Mouse (Mus musculus) mature B cell (primary cell): ENCODE results near the gene Mid1.
"Not testable (repeated sequence)": the region's sequence is repeated elsewhere in the genome, so short reads cannot be mapped to it uniquely, and the experiment has no call there.

ENCODE experiments used
- in situ Hi-C: fragments of 300-500 bp; cut with MboI; formaldehyde crosslinking; loops from 2 replicates; pipeline ENCODE4 v1.14.3; 2019

Mid1 gene

DNA sequence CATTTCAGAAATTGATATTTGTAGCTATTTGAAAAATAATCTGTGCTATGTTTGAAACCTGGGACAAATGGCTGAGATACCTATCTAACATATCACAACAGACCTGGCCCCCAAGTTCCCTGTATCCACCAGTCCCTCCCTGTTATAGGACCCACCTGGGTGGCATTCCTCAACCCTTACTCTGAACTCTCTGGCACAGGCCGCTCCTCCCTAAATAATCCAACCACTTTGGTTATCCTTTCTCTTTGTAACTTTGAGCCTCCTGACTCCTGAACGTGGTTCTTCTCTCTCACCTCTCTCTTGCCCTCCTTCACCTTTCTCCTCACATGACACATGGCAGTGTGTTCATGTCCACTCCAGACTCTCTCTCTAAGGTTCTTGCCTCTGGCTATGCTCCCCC lies 287.1 kb downstream of the Mid1 start:
- in situ Hi-C loops: not testable (repeated sequence)

- in situ Hi-C loops: not testable (repeated sequence)
Observed at GRCm38 (mm10) chrX:169972791-169973494, 287.9 kb downstream of the Mid1 start.

- in situ Hi-C loops: not testable (repeated sequence)
Observed at GRCm38 (mm10) chrX:169973806-169974205, 288.8 kb downstream of the Mid1 start.

DNA sequence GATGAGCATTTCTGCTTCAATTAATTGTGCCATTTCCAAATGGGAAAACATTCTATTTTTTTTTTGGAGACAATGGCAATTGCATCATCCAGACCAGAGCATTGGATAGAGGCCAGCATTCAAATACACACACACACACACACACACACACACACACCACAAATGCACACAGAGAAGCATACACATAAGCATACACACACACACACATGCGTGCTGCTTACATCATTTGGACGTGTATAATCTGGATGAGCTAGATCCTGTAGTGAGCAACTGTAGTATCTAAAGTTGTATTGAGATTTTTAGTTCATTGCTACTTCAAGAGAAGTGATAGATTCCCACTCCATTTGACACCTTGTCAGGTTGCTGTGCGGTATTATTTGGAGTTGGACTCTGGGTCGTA lies 289.5 kb downstream of the Mid1 start:
- in situ Hi-C loops: not testable (repeated sequence)

DNA sequence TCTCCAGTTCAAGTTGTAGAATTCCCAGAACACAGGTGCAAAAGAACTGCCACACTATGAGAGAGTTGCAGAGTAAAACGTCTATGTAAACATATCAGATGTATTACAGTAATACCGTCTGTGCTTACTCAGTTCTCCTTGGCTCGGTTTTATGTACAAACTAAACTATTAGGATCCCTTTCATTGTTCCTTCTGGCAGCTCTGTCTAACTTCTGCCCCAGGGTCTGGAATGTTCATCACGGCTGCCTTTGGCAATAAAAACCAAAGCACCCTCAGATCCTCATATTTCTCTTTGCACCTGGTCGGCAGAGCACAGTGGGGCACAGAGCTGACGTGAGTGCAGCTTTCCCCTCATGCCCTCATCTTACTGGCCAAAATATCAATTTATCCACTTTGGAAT lies 290.0 kb downstream of the Mid1 start:
- in situ Hi-C loops: not testable (repeated sequence)

DNA sequence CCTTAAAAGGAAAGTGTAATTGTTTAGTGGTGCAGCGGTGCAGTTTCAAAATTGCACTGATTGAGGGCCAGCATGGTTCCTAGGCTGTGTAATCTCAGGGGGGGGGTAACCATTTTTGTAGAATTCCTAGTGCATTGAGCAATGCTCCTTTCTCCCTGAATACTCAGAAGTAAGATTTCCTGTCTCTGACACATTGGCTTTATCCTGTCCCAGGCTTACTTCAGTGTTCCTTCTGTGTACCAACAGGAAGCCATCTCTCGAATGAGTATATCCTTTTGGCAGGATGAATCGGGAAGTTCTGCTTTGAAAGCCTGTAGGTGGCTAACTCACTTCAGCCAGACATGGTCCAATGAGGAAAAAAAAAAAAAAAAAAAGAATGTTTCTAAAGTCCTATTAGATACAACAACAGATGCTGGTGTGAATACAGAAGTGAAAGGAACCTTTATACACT lies 290.7 kb downstream of the Mid1 start:
- in situ Hi-C loops: not testable (repeated sequence)

- in situ Hi-C loops: not testable (repeated sequence)
Observed at GRCm38 (mm10) chrX:169976340-169976739, 291.3 kb downstream of the Mid1 start.

GRCm38 (mm10) chrX:169977856-169978435 lies 292.9 kb downstream of the Mid1 start:
- in situ Hi-C loops: not testable (repeated sequence)

DNA sequence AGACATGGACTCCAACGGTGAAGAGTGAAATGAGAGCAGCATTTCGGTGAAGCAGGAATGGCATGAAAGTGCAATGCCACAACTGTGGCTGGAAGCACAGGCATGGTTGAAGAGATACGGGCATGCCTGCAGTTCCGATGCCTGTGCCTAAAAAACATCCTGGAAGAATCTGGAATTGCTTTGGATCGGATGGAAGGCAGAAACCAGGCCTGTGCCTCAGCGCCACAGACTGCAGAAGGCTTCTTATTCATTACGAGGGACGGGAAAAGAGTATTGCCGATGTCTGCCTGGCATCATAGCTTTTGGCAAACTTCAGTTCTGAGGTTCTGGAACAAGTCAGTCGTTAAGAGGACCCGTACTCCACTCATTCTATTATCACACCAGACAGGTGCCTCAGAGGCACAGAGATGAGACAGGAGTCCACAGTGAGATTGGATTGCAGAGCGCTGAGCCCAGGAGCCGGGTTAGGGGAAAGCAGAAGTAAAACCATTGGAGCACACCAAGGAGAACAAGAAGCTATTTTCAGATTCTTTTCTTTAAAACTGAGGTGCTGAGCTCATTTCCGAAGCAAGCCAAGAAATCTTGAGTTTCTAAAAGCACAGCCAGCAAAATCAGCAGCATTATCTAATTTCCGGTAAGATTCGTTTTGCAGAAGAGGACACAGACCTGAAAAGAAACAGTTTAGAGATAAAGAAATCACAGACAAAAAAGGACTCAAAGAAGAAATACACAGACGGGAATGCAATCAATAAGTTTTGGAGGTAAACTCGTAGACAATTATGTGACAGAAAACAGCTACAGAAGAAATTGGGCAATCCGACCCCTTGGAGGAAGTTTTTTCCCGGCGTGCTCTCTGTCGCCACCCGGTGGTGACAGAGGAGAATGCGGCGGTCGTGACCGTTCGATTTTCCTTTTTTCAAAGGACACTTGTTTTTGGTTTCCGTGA lies 293.7 kb downstream of the Mid1 start:
- in situ Hi-C loops: not testable (repeated sequence)

- in situ Hi-C loops: not testable (repeated sequence)
Observed at GRCm38 (mm10) chrX:169979461-169980202, 294.6 kb downstream of the Mid1 start.

DNA sequence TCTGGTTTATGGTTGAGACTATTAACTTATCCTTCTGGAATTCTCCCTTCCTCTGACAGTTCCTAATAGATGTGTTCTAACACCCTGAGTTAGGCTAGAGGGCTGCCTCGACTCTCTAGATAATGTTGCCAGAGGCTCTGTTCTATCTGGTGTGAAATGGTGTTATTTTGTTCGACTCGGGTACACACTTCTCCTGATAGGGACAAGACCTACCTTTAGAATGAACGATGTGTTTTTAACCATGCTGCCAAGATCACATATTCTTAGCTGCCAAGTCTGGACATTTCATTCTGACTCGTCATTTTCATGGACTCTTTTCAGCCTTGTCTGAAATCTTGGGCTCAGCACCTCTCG lies 295.2 kb downstream of the Mid1 start:
- in situ Hi-C loops: not testable (repeated sequence)

DNA sequence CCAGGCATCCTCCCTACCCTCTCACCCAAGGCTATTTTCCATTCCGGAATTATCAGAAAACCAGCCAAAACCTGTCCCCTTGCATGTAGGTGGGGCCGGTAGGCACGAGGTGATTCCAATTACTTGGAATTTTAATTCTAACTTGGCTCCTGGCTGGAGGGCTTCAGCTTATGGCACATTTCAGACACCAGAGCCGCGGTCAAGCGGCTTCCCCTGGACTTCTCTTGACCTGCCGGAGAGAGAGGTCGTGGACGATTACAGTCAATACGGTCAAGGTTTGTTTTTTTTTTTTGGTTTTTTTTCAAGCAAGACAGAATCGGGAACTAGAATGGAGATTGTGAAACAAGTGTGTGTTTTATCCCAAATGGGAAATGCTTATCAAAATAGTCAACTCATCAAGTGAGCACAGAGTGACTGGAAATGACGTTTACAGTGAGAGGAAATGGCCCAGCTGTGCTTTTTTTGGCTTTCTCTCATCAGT lies 295.9 kb downstream of the Mid1 start:
- in situ Hi-C loops: no loop called here

GRCm38 (mm10) chrX:169981761-169982181 lies 296.8 kb downstream of the Mid1 start:
- in situ Hi-C loops: not testable (repeated sequence)

DNA sequence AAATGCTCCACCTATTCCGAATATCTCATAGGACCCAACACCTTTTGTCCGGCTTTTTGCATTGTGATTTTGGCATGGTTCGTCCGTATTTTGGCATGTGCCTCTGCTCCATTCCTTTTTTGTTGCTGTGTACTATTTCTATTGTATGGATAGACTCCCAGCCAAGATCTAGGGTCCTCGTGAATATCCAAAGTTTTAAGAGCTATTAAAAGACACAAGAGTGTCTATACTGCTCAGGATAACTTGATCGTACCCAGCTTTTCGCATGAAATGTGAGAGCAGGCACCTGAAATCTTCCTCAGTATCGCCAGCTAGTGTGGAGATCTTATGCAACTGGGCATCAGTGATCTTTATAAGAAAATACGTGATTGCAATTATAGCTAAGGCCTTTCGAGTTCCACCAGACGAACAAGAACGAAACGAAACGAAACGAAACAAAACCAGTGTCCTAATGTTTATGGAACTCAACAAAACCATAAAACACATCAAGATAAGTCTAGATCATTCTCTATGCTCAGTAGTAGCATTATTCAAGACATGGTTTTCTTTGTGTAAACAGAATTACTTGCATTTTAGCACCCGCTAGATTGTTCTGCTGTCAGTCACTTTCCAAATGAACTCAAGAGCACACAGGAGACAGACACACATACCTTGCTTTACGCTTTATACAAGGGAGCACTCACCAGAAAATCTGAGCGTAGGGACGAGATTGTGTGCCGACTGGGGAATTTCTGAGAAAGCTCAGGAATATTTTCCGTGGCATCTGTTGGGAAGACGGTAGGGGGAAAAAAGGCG lies 297.8 kb downstream of the Mid1 start:
- in situ Hi-C loops: not testable (repeated sequence)

- in situ Hi-C loops: not testable (repeated sequence)
Observed at GRCm38 (mm10) chrX:169983401-169984165, 298.6 kb downstream of the Mid1 start.

DNA sequence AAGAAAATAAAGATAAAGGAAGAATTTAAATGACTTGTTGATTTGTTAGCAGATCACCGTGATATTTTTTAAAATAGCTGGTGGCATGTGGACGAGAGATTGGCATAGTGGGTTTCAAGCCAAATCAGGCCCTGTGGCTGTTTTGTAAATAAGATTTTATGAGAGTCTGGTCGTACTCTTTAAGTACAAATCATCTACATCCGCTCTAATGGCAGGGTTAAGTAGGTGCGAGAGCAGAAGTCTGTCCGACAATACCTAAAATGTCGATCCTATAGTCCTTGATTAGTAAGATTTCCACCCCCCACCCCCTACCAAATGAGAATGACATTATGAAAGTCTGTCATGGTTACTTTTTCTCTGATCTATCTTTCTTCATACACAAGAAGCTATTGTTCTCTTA lies 299.3 kb downstream of the Mid1 start:
- in situ Hi-C loops: not testable (repeated sequence)

DNA sequence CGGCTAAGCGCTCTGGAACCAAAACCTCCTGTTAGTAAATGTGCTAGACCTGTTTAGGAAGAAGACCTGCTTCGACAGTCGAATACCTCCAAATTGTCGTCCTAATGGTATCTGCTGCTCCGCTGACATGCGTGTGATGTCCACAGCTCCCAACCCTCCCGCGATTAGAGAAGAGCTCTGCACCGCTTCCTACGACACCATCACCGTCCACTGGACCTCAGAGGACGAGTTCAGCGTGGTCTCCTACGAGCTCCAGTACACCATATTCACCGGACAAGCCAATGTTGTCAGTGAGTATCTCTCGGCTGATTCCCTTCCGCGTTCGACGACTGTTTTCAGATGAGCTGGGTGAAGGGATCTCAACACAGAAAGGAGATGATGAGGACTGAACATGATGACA lies 299.9 kb downstream of the Mid1 start:
- in situ Hi-C loops: not testable (repeated sequence)

DNA sequence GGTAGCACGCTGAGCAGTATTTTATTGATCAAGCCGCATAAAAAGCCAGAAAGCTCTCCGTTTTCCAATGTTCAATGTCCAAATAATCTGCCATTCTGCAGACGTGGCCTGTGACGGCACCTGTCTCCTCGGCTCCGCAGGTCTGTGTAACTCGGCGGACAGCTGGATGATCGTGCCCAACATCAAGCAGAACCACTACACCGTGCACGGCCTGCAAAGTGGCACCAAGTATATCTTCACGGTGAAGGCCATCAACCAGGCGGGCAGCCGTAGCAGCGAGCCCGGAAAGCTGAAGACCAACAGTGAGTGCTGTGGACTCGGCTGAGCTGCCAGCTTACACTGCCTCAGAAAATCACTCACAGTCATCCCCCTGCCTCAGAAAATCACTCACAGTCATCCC lies 300.8 kb downstream of the Mid1 start:
- in situ Hi-C loops: not testable (repeated sequence)

GRCm38 (mm10) chrX:169986519-169987367 lies 301.7 kb downstream of the Mid1 start:
- in situ Hi-C loops: not testable (repeated sequence)
